Mouse (Mus musculus): ENCODE data around the gene 6430550D23Rik. TPM values are rescaled to one million over a fixed set of nuclear protein-coding genes. Genes with fewer than 3 reads are reported as not detected.

The 6430550D23Rik gene
- polyA plus RNA-seq (2014; fragmentation: Illumina TruSeq; extraction: RNeasy Lipid Tissue Mini Kit (QIAGEN cat#74804)), result 0.48 TPM

GRCm38 (mm10) chr2:156007888-156008532, at the start of gene 6430550D23Rik, which contains the start of gene Ergic3:
Gene 6430550D23Rik (minus strand): TSS chr2:156007977.
Gene Ergic3 (plus strand): TSS chr2:156008045.

GRCm38 (mm10) chr2:156052816-156053215, 45.0 kb upstream of the 6430550D23Rik start, which contains the start of gene Fer1l4:
Gene Fer1l4 (minus strand): TSS chr2:156052947.

GRCm38 (mm10) chr2:155956134-155957059, 51.4 kb downstream of the 6430550D23Rik start, which contains the start of gene Cep250:
Gene Cep250 (plus strand): TSS chr2:155956458.

GRCm38 (mm10) chr2:155945124-155945523, 62.7 kb downstream of the 6430550D23Rik start, which contains the start of gene Gdf5:
Gene Gdf5 (minus strand): TSS chr2:155945367.

GRCm38 (mm10) chr2:155940681-155941080, 67.1 kb downstream of the 6430550D23Rik start, which contains the start of gene Gm15557:
Gene Gm15557 (plus strand): TSS chr2:155940728.

GRCm38 (mm10) chr2:155929531-155930442, 78.0 kb downstream of the 6430550D23Rik start, which contains the start of gene Uqcc1:
Gene Uqcc1 (minus strand): TSS chr2:155930310.

Other genes with a start within 250 kb of the 6430550D23Rik start
- gene Mmp24, start 232.6 kb downstream of the 6430550D23Rik start, polyA plus RNA-seq (2014; fragmentation: Illumina TruSeq; extraction: RNeasy Lipid Tissue Mini Kit (QIAGEN cat#74804)), result not detected
- gene BC029722, start 188.6 kb downstream of the 6430550D23Rik start, polyA plus RNA-seq (2014; fragmentation: Illumina TruSeq; extraction: RNeasy Lipid Tissue Mini Kit (QIAGEN cat#74804)), result 19.0 TPM
- 9.6 TPM for gene Eif6, start 181.1 kb downstream of the 6430550D23Rik start, polyA plus RNA-seq (2014; fragmentation: Illumina TruSeq; extraction: RNeasy Lipid Tissue Mini Kit (QIAGEN cat#74804))
- not detected for gene Fam83c, start 173.1 kb downstream of the 6430550D23Rik start, polyA plus RNA-seq (2014; fragmentation: Illumina TruSeq; extraction: RNeasy Lipid Tissue Mini Kit (QIAGEN cat#74804))
- 36.9 TPM for gene Uqcc1, start 77.7 kb downstream of the 6430550D23Rik start, polyA plus RNA-seq (2014; fragmentation: Illumina TruSeq; extraction: RNeasy Lipid Tissue Mini Kit (QIAGEN cat#74804))
- gene Gm15557, start 67.2 kb downstream of the 6430550D23Rik start, polyA plus RNA-seq (2014; fragmentation: Illumina TruSeq; extraction: RNeasy Lipid Tissue Mini Kit (QIAGEN cat#74804)), result not detected
- not detected for gene Gdf5, start 62.6 kb downstream of the 6430550D23Rik start, polyA plus RNA-seq (2014; fragmentation: Illumina TruSeq; extraction: RNeasy Lipid Tissue Mini Kit (QIAGEN cat#74804))
- gene Cep250, start 51.5 kb downstream of the 6430550D23Rik start, polyA plus RNA-seq (2014; fragmentation: Illumina TruSeq; extraction: RNeasy Lipid Tissue Mini Kit (QIAGEN cat#74804)), result 2.1 TPM
- gene Ergic3, start 68 bp upstream of the 6430550D23Rik start, polyA plus RNA-seq (2014; fragmentation: Illumina TruSeq; extraction: RNeasy Lipid Tissue Mini Kit (QIAGEN cat#74804)), result 18.9 TPM
- gene Fer1l4, start 45.0 kb upstream of the 6430550D23Rik start, polyA plus RNA-seq (2014; fragmentation: Illumina TruSeq; extraction: RNeasy Lipid Tissue Mini Kit (QIAGEN cat#74804)), result not detected
- gene Spag4, start 57.2 kb upstream of the 6430550D23Rik start, polyA plus RNA-seq (2014; fragmentation: Illumina TruSeq; extraction: RNeasy Lipid Tissue Mini Kit (QIAGEN cat#74804)), result 0.14 TPM
- gene Cpne1, start 104.0 kb upstream of the 6430550D23Rik start, polyA plus RNA-seq (2014; fragmentation: Illumina TruSeq; extraction: RNeasy Lipid Tissue Mini Kit (QIAGEN cat#74804)), result 40.4 TPM
- gene Rbm12, start 104.0 kb upstream of the 6430550D23Rik start, polyA plus RNA-seq (2014; fragmentation: Illumina TruSeq; extraction: RNeasy Lipid Tissue Mini Kit (QIAGEN cat#74804)), result 40.5 TPM
- gene Gm28036, start 119.1 kb upstream of the 6430550D23Rik start, polyA plus RNA-seq (2014; fragmentation: Illumina TruSeq; extraction: RNeasy Lipid Tissue Mini Kit (QIAGEN cat#74804)), result 27.3 TPM
- 2.8 TPM for gene Romo1, start 136.1 kb upstream of the 6430550D23Rik start, polyA plus RNA-seq (2014; fragmentation: Illumina TruSeq; extraction: RNeasy Lipid Tissue Mini Kit (QIAGEN cat#74804))
- 56.0 TPM for gene Nfs1, start 136.2 kb upstream of the 6430550D23Rik start, polyA plus RNA-seq (2014; fragmentation: Illumina TruSeq; extraction: RNeasy Lipid Tissue Mini Kit (QIAGEN cat#74804))
- gene Rbm39, start 172.3 kb upstream of the 6430550D23Rik start, polyA plus RNA-seq (2014; fragmentation: Illumina TruSeq; extraction: RNeasy Lipid Tissue Mini Kit (QIAGEN cat#74804)), result 664 TPM
- 65.0 TPM for gene Phf20, start 188.5 kb upstream of the 6430550D23Rik start, polyA plus RNA-seq (2014; fragmentation: Illumina TruSeq; extraction: RNeasy Lipid Tissue Mini Kit (QIAGEN cat#74804))